Mouse (Mus musculus) testis, postnatal 10 days (tissue): Measurements from ENCODE around the gene Fgfr2.

Experiments
- DNase-seq: peaks from one replicate; pipeline ENCODE4 v3.0.0; 2021; ENCODE audit warnings: low spot score

The Fgfr2 gene

GRCm38 (mm10) chr7:132776338-132777111 lies 346.6 kb downstream of the Fgfr2 start:
- no peak for DNase-seq

- no peak for DNase-seq
These were observed 347.2 kb downstream of the Fgfr2 start for GRCm38 (mm10) chr7:132775922-132776321.

GRCm38 (mm10) chr7:132775333-132775732 lies 347.8 kb downstream of the Fgfr2 start:
- DNase-seq, result peak; percentile 81

GRCm38 (mm10) chr7:132773011-132773705 lies 350.0 kb downstream of the Fgfr2 start:
- no peak for DNase-seq

- no peak for DNase-seq
These were observed 350.7 kb downstream of the Fgfr2 start for GRCm38 (mm10) chr7:132772440-132772839.

GRCm38 (mm10) chr7:132768498-132769344 lies 354.4 kb downstream of the Fgfr2 start:
- no peak for DNase-seq

- no peak for DNase-seq
These were observed 355.2 kb downstream of the Fgfr2 start for GRCm38 (mm10) chr7:132767999-132768370.

GRCm38 (mm10) chr7:132767233-132767998 lies 355.7 kb downstream of the Fgfr2 start:
- no peak for DNase-seq

- DNase-seq, result no peak
These were observed 356.8 kb downstream of the Fgfr2 start for GRCm38 (mm10) chr7:132766235-132766871.

GRCm38 (mm10) chr7:132765629-132766186 lies 357.4 kb downstream of the Fgfr2 start:
- DNase-seq, result no peak

- DNase-seq, result no peak
These were observed 358.2 kb downstream of the Fgfr2 start for GRCm38 (mm10) chr7:132764896-132765491.

- DNase-seq, result no peak
These were observed 358.8 kb downstream of the Fgfr2 start for GRCm38 (mm10) chr7:132764314-132764713.

- no peak for DNase-seq
These were observed 359.2 kb downstream of the Fgfr2 start for GRCm38 (mm10) chr7:132763911-132764310.

- DNase-seq, result no peak
These were observed 359.8 kb downstream of the Fgfr2 start for GRCm38 (mm10) chr7:132763351-132763750.

- no peak for DNase-seq
These were observed 361.7 kb downstream of the Fgfr2 start for GRCm38 (mm10) chr7:132761409-132761808.

- DNase-seq, result no peak
These were observed 362.5 kb downstream of the Fgfr2 start for GRCm38 (mm10) chr7:132760589-132761180.

- DNase-seq, result no peak
These were observed 363.2 kb downstream of the Fgfr2 start for GRCm38 (mm10) chr7:132759926-132760325.

GRCm38 (mm10) chr7:132759405-132759891 lies 363.7 kb downstream of the Fgfr2 start:
- peak; percentile 38 for DNase-seq

- DNase-seq, result no peak
These were observed 364.3 kb downstream of the Fgfr2 start for GRCm38 (mm10) chr7:132758875-132759274.

- DNase-seq, result no peak
These were observed 366.8 kb downstream of the Fgfr2 start for GRCm38 (mm10) chr7:132756325-132756724.
